Mouse (Mus musculus) lung, embryonic 14.5 days (tissue): ENCODE results near the gene Nicn1. TPM values are rescaled to one million over a fixed set of nuclear protein-coding genes. Genes with fewer than 3 reads are reported as not detected.
A peak's percentile ranks its signal among the peaks of the same experiment; 100 is the strongest.

ENCODE experiments used
- ATAC-seq: fragments of 200-750 bp; cut with Nextera tagmentation; 2 replicates; pipeline ENCODE4 v1.8.0; 2017; ENCODE audit warnings: mild to moderate bottlenecking, moderate TSS enrichment, moderate library complexity; ENCODE audit not compliant: insufficient read depth
- DNase-seq: peaks from one replicate; pipeline ENCODE4 v3.0.0-alpha.2; 2015
- H3K27ac ChIP-seq: fragments of 300-500 bp; sonication (generic); 2 replicates; pipeline ENCODE4 v1.5.1; 2014; ENCODE audit warnings: low read depth, mild to moderate bottlenecking, moderate library complexity
- H3K27me3 ChIP-seq: fragments of 300-500 bp; sonication (generic); 2 replicates; pipeline ENCODE4 v1.6.1; 2014; ENCODE audit warnings: low read length, control low read depth; ENCODE audit not compliant: insufficient read depth
- H3K36me3 ChIP-seq: fragments of 300-500 bp; sonication (generic); 2 replicates; pipeline ENCODE4 v1.6.1; 2014; ENCODE audit warnings: control low read depth; ENCODE audit not compliant: insufficient read depth
- H3K4me1 ChIP-seq: fragments of 300-500 bp; sonication (generic); 2 replicates; pipeline ENCODE4 v1.6.1; 2014; ENCODE audit warnings: antibody characterized with exemption, control low read depth; ENCODE audit not compliant: insufficient read depth
- H3K4me2 ChIP-seq: fragments of 300-500 bp; sonication (generic); 2 replicates; pipeline ENCODE4 v1.6.1; 2014; ENCODE audit warnings: mild to moderate bottlenecking
- H3K4me3 ChIP-seq: fragments of 300-500 bp; sonication (generic); 2 replicates; pipeline ENCODE4 v1.5.1; 2014; ENCODE audit warnings: low read depth, low read length
- H3K9ac ChIP-seq: fragments of 300-500 bp; sonication (generic); 2 replicates; pipeline ENCODE4 v1.6.1; 2014
- H3K9me3 ChIP-seq: fragments of 300-500 bp; sonication (generic); 2 replicates; pipeline ENCODE4 v1.6.1; 2016; ENCODE audit warnings: low read depth, low read length, control low read depth
- CTCF ChIP-seq: IDR thresholded peaks from 2 replicates; pipeline ENCODE4 v1.5.1; 2016; ENCODE audit warnings: antibody characterized with exemption, low read depth
- WGBS: fragments of 180-500 bp; shearing (Covaris S2); extraction: QIAGEN DNeasy Blood & Tissue Kit; methylation state at CpG from one replicate; pipeline ENCODE4 v1.1.7; 2014; 5-methylcytosine and 5-hydroxymethylcytosine counted together
- polyA plus RNA-seq: library from polyadenylated mRNA; unstranded; fragments of >200 nt; fragmentation: Nextera tagmentation; extraction: Ambion mirVana; gene quantifications from 2 replicates; pipeline ENCODE4 v1.2.1, GENCODE M21; 2014

Nicn1 gene
- polyA plus RNA-seq = 33.1 and 34.3 TPM in 2 replicates

GRCm38 (mm10) chr9:108290016-108290750 is at the start of gene Nicn1:
Gene Nicn1, plus strand, starts transcription at chr9:108290429.
- H3K4me2 ChIP-seq = peak within 1 kb of the TSS; percentile 74
- WGBS = under 1% methylated on average over 32 of the region's 32 CpGs
- H3K27ac ChIP-seq = peak within 1 kb of the TSS; percentile 64
- peaks cover 4% of the 10 kb centered on the region; the same call in 1 of the 2 replicates for H3K4me1 ChIP-seq
- peak within 1 kb of the TSS; percentile 57 for H3K4me3 ChIP-seq
- ATAC-seq (peak; percentile 99), DNase-seq (peak; percentile 98)
- no peaks in the 10 kb centered on the region for H3K27me3 ChIP-seq
- no peak for TF ChIP-seq CTCF
- peak within 1 kb of the TSS; percentile 67 for H3K9ac ChIP-seq
- H3K36me3 ChIP-seq = peaks cover 9% of the 10 kb centered on the region; the same call in 1 of the 2 replicates
- no peaks in the 10 kb centered on the region for H3K9me3 ChIP-seq

- H3K4me2 ChIP-seq = no peak overlapping the region
- DNase-seq (no peak), ATAC-seq (no peak)
- 0 out of 2 replicates have a peak, but pooled peaks cover 2% of the 10 kb centered on the region for H3K4me1 ChIP-seq
- no peaks in the 10 kb centered on the region for H3K9me3 ChIP-seq
- TF ChIP-seq CTCF = no peak
- 88% methylated on average over 3 of the region's 3 CpGs for WGBS
- peaks cover 30% of the 10 kb centered on the region for H3K36me3 ChIP-seq
- H3K27me3 ChIP-seq = no peaks in the 10 kb centered on the region
- no peak overlapping the region for H3K4me3 ChIP-seq
- H3K27ac ChIP-seq = no peak overlapping the region
- no peak overlapping the region for H3K9ac ChIP-seq
Observed at GRCm38 (mm10) chr9:108244540-108244939, 45.7 kb upstream of the Nicn1 start.

- H3K9ac ChIP-seq = no peak overlapping the region
- peak; percentile 54 for TF ChIP-seq CTCF
- peak; percentile 59 for DNase-seq
- H3K9me3 ChIP-seq = no peaks in the 10 kb centered on the region
- H3K4me2 ChIP-seq = no peak overlapping the region
- H3K4me3 ChIP-seq = no peak overlapping the region
- ATAC-seq = no peak
- no peak overlapping the region for H3K27ac ChIP-seq
- H3K4me1 ChIP-seq = 0 out of 2 replicates have a peak, but pooled peaks cover under 1% of the 10 kb centered on the region
- WGBS = 60% methylated on average over 3 of the region's 3 CpGs
- H3K36me3 ChIP-seq = peaks cover 30% of the 10 kb centered on the region
- H3K27me3 ChIP-seq = no peaks in the 10 kb centered on the region
Observed at GRCm38 (mm10) chr9:108244984-108245383, 45.2 kb upstream of the Nicn1 start.

- ATAC-seq (no peak), DNase-seq (peak; percentile 15)
- Histone ChIP-seq H3K27me3 (no peaks in the 10 kb centered on the region), H3K4me1 (no peaks in the 10 kb centered on the region), H3K27ac (no peak overlapping the region), H3K9ac (no peak overlapping the region), H3K4me3 (no peak overlapping the region), H3K36me3 (peaks cover 44% of the 10 kb centered on the region), H3K9me3 (no peaks in the 10 kb centered on the region), H3K4me2 (no peak overlapping the region)
- 53% methylated on average over 5 of the region's 5 CpGs for WGBS
- TF ChIP-seq CTCF = no peak
Observed at GRCm38 (mm10) chr9:108248957-108249356, 41.3 kb upstream of the Nicn1 start.

GRCm38 (mm10) chr9:108251877-108252276 is 38.4 kb upstream of the Nicn1 start:
- no peak for TF ChIP-seq CTCF
- Histone ChIP-seq H3K27ac (no peak overlapping the region), H3K9ac (no peak overlapping the region), H3K36me3 (peaks cover 31% of the 10 kb centered on the region), H3K4me2 (no peak overlapping the region), H3K9me3 (no peaks in the 10 kb centered on the region), H3K27me3 (no peaks in the 10 kb centered on the region), H3K4me1 (no peaks in the 10 kb centered on the region), H3K4me3 (no peak overlapping the region)
- WGBS = 91% methylated on average over 6 of the region's 6 CpGs
- ATAC-seq (no peak), DNase-seq (no peak)

GRCm38 (mm10) chr9:108252766-108253165 is 37.5 kb upstream of the Nicn1 start:
- 73% methylated on average over 7 of the region's 7 CpGs for WGBS

GRCm38 (mm10) chr9:108260526-108260925 is 29.7 kb upstream of the Nicn1 start:
- 64% methylated on average over 4 of the region's 4 CpGs for WGBS
- Histone ChIP-seq H3K36me3 (no peaks in the 10 kb centered on the region), H3K9me3 (no peaks in the 10 kb centered on the region), H3K4me1 (peaks cover 15% of the 10 kb centered on the region), H3K27me3 (no peaks in the 10 kb centered on the region), H3K9ac (no peak overlapping the region), H3K27ac (no peak overlapping the region), H3K4me3 (no peak overlapping the region), H3K4me2 (no peak overlapping the region)
- no peak for TF ChIP-seq CTCF
- ATAC-seq (no peak), DNase-seq (no peak)

More at GRCm38 (mm10) chr9:108252766-108253165, 37.5 kb upstream of the Nicn1 start:
- peak; percentile 62; the same call in 1 of the 2 replicates for ATAC-seq
- TF ChIP-seq CTCF = no peak
- Histone ChIP-seq H3K36me3 (peaks cover 25% of the 10 kb centered on the region), H3K9me3 (no peaks in the 10 kb centered on the region), H3K27me3 (no peaks in the 10 kb centered on the region), H3K27ac (no peak overlapping the region), H3K4me3 (no peak overlapping the region), H3K4me1 (no peaks in the 10 kb centered on the region), H3K9ac (no peak overlapping the region), H3K4me2 (no peak overlapping the region)
- DNase-seq = peak; percentile 34
